In genomic region chr10:91101936-91102335, GRCm38 (mm10) we compare ENCODE assay signal across 17 mouse cellular contexts.
"Had no signal": no experiment of that assay in that cellular context is flagged by ENCODE, and none has a peak within 500 bp of the region (broad histone marks: within the 10 kb centered on the region; RNA-seq: fewer than 3 reads in every experiment).

No protein-coding gene starts in this region.

- H3K27me3 ChIP-seq: neural tube, embryonic 12.5 days; neural tube, embryonic 13.5 days; neural tube, embryonic 15.5 days; stomach, embryonic 15.5 days had no signal

- DNase-seq: retina, postnatal 1 day; right cerebral cortex, adult 18-20 months; right cerebral cortex, postnatal 14 days; right cerebral cortex, postnatal 25 days; right cerebral cortex, postnatal 4 days; spleen, adult 18-20 months; thymus, adult 18-20 months; thymus, adult 2 months; thymus, postnatal 14 days; thymus, postnatal 25 days; thymus, postnatal 36 days; thymus, postnatal 4 days had no signal

- H3K9ac ChIP-seq: neural tube, embryonic 12.5 days; neural tube, embryonic 13.5 days; neural tube, embryonic 15.5 days; stomach, embryonic 15.5 days had no signal

- H3K4me3 ChIP-seq: neural tube, embryonic 12.5 days; neural tube, embryonic 13.5 days; neural tube, embryonic 15.5 days; stomach, embryonic 15.5 days had no signal

- H3K4me1 ChIP-seq: neural tube, embryonic 12.5 days; neural tube, embryonic 13.5 days; neural tube, embryonic 15.5 days; stomach, embryonic 15.5 days had no signal

- H3K27ac ChIP-seq: neural tube, embryonic 12.5 days; neural tube, embryonic 13.5 days; neural tube, embryonic 15.5 days; stomach, embryonic 15.5 days; stomach, postnatal 0 days had no signal

- H3K4me2 ChIP-seq: neural tube, embryonic 12.5 days; neural tube, embryonic 13.5 days; neural tube, embryonic 15.5 days; stomach, embryonic 15.5 days had no signal

- H3K9me3 ChIP-seq: neural tube, embryonic 12.5 days; neural tube, embryonic 13.5 days; neural tube, embryonic 15.5 days; stomach, embryonic 15.5 days had no signal

- H3K36me3 ChIP-seq: stomach, embryonic 15.5 days had no signal
